Mouse (Mus musculus): ENCODE data around the gene Poldip2.

DNA sequence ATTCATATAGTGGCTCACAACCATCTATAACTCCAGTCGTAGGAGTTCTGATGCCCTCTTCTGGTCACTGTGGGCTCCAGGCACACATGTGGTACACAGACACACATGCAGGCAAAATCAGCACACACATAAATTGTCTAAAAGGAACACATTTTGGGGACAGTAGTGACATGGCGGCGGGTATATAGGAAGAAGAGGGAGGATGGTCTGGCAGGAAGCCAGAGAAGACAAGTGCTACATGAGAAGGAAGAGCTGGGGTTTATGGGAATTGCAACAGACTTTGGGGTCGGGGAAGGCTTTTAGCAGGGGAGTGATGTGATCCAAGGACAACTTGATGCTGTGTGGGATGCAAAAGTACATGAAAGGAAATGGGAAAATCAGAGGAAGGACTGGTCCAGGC is 22.5 kb downstream of the Poldip2 start:
- TF ChIP-seq CTCF (IDR thresholded peaks at IDR 0.05; ENCODE audit: low read depth) (peak; percentile 24; the same call in 1 of the 2 replicates), EP300 (IDR thresholded peaks at IDR 0.05; ENCODE audit: low read depth) (no peak)

All from liver, postnatal 0 days (tissue).